Mouse (Mus musculus): ENCODE measurements around the gene Pigb. TPM values are rescaled to one million over a fixed set of nuclear protein-coding genes. Genes with fewer than 3 reads are reported as not detected.

The Pigb gene
- total and polyA plus RNA-seq, 3 experiments, result 3.8 to 15.9 (median 5.7) TPM

DNA sequence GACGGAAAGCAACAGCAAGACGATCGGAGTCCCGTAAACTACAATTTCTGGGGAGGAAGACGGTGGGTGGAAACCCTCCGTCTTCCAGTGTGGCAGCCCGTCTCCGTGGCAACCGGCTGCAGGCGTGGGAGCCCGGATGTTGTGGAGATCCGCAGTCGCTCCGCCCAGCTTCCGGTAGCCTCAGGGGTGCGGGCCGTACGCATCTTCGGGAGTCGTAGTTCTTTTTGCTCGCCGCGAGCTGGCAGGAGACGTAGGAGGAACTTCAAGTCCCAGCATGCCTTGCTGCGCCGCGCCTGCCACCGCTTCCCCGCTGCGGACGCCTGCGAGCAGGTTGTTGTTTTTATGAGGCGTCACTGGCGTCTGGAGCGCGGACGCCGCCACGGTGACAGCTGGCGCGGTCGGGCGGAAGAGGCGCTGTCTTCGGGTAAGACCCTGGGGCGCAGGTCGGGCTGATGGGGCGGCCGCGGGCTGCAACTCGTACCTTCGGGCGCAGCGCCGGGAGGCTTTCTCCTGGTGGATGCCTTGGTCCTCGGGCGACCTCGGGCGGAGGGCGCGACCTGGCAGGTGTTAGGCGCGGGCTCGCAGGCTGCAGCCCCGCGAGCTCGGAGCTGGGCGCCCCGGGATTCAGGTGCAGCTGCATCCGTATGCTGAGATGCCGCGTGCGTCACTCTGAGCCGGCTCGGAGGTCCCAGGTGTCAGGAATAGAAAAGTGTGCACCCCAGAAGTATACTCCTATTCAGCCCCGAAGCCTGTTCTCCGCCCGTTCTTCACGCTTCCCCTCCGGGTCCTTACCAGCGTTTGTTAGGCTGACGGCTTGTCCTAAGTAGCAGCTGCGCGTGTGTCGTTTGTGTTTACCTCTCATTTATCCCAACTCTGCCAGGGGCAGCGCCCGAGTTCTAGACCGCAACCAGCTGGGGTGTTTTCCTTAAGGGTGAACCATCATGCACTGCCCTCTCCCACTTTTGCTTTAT, 54.6 kb downstream of the Pigb start, which contains the start of the genes Ccpg1os and Ccpg1 (continued):
- no peak for TF ChIP-seq E2F4 (IDR thresholded peaks at IDR 0.05; ENCODE audit: insufficient replicate concordance, low read depth, low read length)
- TF ChIP-seq MXI1 (IDR thresholded peaks at IDR 0.05; ENCODE audit: low read depth, low read length), result peak; percentile 95
- TF ChIP-seq KAT2A (IDR thresholded peaks at IDR 0.05; ENCODE audit: insufficient replicate concordance, low read length), result peak; percentile 98
- peak; percentile 42; the same call in 1 of the 2 replicates for TF ChIP-seq MYC (IDR thresholded peaks at IDR 0.05; ENCODE audit: low read depth, low read length)
- TF ChIP-seq ZNF384 (IDR thresholded peaks at IDR 0.05; ENCODE audit: low read depth, low read length), result no peak
- peak; percentile 77 for TF ChIP-seq MAX (IDR thresholded peaks at IDR 0.05; ENCODE audit: low read length)
- no peak for TF ChIP-seq ZKSCAN1 (IDR thresholded peaks at IDR 0.05; ENCODE audit: borderline replicate concordance, low read depth, low read length)
- TF ChIP-seq USF1 (IDR thresholded peaks at IDR 0.05; ENCODE audit: low read depth, low read length), result no peak

DNA sequence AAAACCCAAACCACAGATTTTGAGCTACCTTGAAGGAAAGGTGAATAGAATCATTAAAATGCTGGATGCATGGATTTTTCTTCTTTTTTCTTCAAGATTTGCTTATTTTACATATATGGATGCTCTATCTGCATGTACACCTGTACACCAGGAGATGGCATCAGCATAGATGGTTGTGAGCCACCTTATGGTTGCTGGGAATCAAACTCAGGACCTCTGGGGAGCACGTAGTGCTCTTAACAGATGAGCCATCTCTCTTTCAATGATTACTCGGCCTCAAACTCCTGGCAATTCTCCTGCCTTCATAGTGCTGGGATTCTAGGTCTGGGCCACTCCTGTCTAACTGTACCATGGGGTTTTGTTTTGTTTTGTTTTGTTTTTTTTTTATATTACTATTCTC, 57.1 kb downstream of the Pigb start:
- Histone ChIP-seq H3K9me3 (replicated peaks; ENCODE audit: low read length) (no peaks in the 10 kb centered on the region), H3K27ac (ENCODE audit: insufficient read depth, low read depth) (no peak overlapping the region), H3K27me3 (replicated peaks) (peaks cover 2% of the 10 kb centered on the region), H3K4me1 (ENCODE audit: control insufficient read depth in 1 of 2, insufficient read depth in 2 of 2) (peaks cover 3 to 23% of the 10 kb centered on the region in 2 experiments; a peak in 3 of 4 replicates), H3K79me2 (replicated peaks; ENCODE audit: control insufficient read depth, extremely low read depth, insufficient read depth, poor library complexity, severe bottlenecking) (no peaks in the 10 kb centered on the region), H3K4me2 (ENCODE audit: insufficient read depth, low read depth, poor library complexity, severe bottlenecking) (no peak overlapping the region), H3K36me3 (replicated peaks in 1 of 2; ENCODE audit: control insufficient read depth in 1 of 2, insufficient read depth in 1 of 2, low read length in 1 of 2) (no peaks in the 10 kb centered on the region), H3K4me3 (replicated peaks in 1 of 3; ENCODE audit: low read depth in 2 of 3, low read length in 2 of 3, poor library complexity in 1 of 3) (no peak overlapping the region), H3K9ac (ENCODE audit: insufficient read depth, low read depth) (no peak overlapping the region)
- TF ChIP-seq BHLHE40 (IDR thresholded peaks at IDR 0.05; ENCODE audit: low read depth, low read length) (no peak), CTCF (conservative IDR thresholded peaks at IDR 0.05 in 1 of 2, IDR thresholded peaks at IDR 0.05 in 1 of 2; ENCODE audit: low read depth in 2 of 2, low read length in 2 of 2) (peak in 1 of 2 experiments; percentile 47; a peak in 2 of 4 replicates), ZNF384 (IDR thresholded peaks at IDR 0.05; ENCODE audit: low read depth, low read length) (no peak), CHD1 (IDR thresholded peaks at IDR 0.05; ENCODE audit: low read depth, low read length) (no peak), PAX5 (IDR thresholded peaks at IDR 0.05; ENCODE audit: low read length) (no peak), ELF1 (IDR thresholded peaks at IDR 0.05; ENCODE audit: low read depth, low read length) (no peak), SMC3 (IDR thresholded peaks at IDR 0.05; ENCODE audit: low read depth, low read length) (peak; percentile 38), NRF1 (IDR thresholded peaks at IDR 0.05; ENCODE audit: low read depth, low read length) (no peak), ETS1 (conservative IDR thresholded peaks at IDR 0.05; ENCODE audit: low read depth, low read length) (no peak), ZMIZ1 (IDR thresholded peaks at IDR 0.05; ENCODE audit: low read depth, low read length) (no peak)
- in situ Hi-C loops (cut with MboI; ENCODE audit: low pct_ligation_motif_present, low pct_unique_long_range_greater_than_20kb, low sequenced_read_pairs), result no loop called here
- dilution Hi-C loops (cut with MboI; ENCODE audit: extremely low pct_ligation_motif_present, extremely low pct_unique_long_range_greater_than_20kb, low sequenced_read_pairs), result no loop called here
- DNase-seq (ENCODE audit: extremely low read depth), result no peak
